Mouse (Mus musculus): Measurements from ENCODE around the gene Mreg. TPM values are rescaled to one million over a fixed set of nuclear protein-coding genes. Genes with fewer than 3 reads are reported as not detected.

Gene Mreg
- polyA plus RNA-seq, 1 experiment, result 11.3 TPM

DNA sequence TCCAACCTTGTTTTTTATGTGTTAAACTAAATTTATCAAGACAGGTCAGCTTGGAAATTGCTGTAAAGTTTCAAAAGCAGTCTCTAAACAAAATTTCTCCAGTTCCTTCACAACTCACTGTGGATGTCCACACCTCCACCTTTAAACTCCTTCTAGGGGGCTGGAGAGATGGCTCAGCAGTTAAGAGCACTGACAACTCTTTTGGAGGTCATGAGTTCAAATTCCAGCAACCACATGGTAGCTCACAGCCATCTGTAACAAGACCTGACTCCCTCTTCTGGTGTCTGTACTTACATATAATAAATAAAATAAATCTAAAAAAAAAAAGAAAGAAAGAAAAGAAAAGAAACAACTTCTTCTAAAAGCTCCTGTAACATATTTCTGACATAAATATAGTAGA is 67.1 kb downstream of the Mreg start:
- DNase-seq (ENCODE audit: low read depth, low spot score), result no peak

DNA sequence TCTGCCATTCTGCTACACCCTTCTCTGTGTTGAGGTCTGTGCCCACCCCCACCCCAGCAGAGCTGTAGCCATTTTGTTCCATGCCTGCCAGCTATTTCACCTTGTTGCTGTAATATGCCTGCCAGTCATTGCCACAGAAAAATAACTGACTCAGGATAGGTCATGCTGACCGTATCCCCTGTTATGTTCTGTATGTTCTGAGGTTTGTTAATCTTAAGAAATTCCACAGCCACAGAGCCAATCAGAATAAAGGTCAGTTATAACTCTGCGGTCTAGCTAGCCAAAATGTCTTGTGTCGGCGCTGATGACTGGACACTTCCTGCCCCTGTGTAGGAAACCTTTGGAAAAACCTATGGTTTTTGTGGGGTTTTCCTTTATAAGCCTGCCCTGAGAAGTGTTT is 67.7 kb downstream of the Mreg start:
- 83% methylated on average over 4 of the region's 4 CpGs for WGBS
- DNase-seq (ENCODE audit: low read depth, low spot score), result no peak

DNA sequence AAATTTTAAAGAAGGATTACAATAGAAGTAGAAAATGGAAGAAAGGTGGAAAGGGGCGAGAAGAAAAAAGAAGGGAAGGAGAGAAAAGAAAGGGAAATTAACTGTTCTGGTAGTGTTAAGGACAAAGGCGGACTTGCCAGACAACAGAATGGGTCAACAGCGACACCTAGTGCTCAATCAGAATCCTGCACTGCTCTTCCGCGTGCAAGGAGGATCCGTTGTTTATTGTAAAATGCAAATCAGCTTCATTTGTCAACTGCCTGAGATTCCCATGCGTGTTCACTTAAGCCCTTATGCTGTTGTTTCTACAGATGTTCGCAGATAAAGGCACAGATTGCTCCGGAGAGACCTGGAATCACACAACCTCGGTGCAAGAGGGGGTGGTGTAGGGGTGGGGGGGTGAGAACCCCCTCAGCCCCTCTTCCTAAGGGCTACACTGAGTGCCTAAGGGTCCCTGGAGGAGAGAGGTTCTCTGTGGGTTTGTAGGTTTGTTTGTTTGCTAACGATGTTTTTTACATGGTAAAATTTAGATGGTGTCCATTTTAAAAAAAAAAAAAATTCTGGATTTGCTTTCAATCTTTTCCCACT is 70.1 kb downstream of the Mreg start:
- 7% methylated on average over 11 of the region's 11 CpGs for WGBS

DNA sequence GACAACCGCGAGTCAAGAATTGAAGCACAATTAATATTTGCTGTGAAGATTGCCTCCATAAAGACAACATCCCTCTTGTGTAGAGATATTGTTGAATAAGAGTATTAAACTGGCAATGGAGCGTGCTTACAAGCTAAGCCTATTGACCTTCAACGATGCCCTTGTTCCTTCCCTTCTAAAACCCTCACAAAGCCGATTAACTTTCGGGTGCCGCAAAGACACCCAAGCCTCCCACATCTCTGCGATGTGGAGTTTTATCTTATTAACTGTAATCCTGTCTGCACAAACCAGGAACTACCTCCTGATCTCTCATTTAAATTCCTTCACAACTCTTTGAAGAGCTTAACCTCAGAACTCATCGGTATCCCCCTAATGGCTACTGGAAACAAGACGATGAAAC is 76.0 kb downstream of the Mreg start:
- DNase-seq (ENCODE audit: low read depth, low spot score), result no peak
- 96% methylated on average over 10 of the region's 10 CpGs for WGBS

More for the DNA sequence above, 70.1 kb downstream of the Mreg start:
- DNase-seq (ENCODE audit: low read depth, low spot score), result peak; percentile 10

DNA sequence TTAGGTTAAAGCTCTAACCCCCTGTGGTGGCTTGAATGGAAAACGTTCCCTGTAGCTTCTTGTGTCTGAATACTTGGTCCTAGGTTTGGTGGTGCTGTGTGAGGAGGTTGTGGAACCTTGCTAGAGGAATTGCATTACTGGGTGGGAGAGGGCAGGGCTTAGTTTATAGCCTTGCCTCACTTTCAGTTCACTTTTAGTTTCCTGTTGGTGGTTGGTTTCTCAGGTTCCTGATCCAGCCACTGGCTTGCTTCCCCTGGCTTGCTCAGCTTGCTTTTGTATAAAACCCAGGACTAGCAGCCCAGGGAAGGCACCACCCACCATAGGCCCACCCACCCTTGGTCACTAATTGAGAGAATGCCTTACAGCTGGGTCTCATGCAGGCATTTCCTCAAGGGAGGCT is 77.6 kb downstream of the Mreg start:
- 65% methylated on average over 1 of the region's 1 CpGs for WGBS
- DNase-seq (ENCODE audit: low read depth, low spot score), result no peak

DNA sequence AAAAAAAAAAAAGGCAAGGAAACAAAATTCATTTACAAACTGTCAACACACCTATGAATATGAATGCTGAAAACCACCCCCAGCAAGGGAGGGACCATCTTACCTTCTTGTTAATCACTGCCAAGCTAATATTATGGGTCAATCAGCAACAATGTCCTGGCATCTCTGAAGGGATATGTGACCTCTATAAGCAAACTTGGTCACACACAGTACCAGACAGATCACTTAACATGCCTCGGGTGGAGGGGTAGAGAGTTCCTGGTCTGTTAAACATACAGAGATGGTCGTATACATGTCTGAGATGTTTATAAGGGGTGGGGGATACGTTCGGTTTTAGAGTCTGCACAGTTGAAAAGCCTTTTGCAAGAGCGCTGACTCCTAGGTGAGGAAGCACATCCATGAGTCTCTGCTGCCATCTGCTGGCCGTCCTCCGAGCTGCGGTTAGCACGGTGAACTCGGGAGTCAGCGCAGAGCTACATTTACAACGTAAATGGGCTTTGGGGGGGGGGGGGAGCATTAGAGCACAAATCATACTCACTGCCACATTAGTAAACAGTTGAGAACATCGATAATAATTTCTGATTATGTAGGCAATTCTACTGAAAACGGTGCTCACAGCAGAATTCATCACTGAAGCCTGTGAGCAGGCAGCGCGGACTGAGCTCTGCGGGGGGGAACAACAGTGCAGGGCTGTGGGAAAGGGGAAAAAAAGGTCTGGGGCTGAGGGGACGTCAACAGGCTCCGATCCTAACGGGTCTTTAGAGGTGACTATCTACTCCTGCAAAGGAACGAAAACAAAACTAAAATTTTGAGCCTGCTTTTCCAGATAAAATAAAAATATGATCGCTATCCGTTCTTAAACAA is 88.4 kb downstream of the Mreg start:
- WGBS, result 30% methylated on average over 23 of the region's 23 CpGs
- peak; percentile 16 for DNase-seq (ENCODE audit: low read depth, low spot score)

DNA sequence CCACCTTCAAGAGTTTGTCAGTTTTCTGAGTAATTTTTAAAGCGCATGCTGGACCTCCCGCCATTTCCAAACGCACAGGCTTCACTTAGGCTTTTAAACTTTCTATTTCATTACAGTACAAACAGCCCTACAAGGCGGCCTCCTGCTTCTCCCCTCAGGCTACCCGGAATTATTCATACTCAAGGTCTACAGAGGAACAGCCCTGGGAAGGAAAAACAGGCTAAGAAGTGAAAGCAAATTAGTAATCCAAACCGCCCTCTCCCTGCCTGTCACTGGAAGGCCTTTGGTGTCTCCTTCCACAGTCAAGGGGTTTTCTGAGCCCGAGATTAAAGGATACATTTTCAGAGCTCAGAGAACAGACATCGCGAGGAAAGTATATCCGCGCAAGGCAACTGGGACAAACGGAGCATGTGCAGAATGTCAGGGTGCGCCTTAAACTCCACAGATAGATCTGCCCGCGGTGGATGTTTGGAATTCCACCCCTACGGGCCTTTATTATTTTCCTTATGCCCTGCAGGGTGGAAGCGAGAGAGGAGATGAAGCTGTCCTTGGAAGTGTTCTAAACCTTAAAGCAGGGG is 90.4 kb downstream of the Mreg start:
- DNase-seq (ENCODE audit: low read depth, low spot score), result no peak
- WGBS, result 93% methylated on average over 17 of the region's 17 CpGs

DNA sequence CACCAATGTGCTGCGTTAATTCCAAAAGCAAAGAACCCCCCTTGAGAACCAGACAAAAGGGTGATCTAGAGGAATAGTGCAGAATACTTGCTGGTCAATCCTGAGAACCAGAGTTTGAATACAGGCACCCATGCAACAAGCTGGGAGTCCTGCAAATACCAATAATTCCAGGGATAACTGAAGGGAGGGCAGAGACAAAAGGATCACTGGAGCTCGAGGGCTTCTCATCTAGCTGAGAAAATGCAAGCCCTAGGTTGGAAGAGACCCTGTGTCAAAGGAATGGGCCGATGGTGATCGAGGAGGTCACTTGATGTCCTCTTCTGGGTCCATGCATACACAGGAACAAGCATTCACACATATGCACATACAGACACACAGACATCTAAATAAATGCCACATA is 92.1 kb downstream of the Mreg start:
- DNase-seq (ENCODE audit: low read depth, low spot score), result no peak
- WGBS, result 79% methylated on average over 4 of the region's 4 CpGs

DNA sequence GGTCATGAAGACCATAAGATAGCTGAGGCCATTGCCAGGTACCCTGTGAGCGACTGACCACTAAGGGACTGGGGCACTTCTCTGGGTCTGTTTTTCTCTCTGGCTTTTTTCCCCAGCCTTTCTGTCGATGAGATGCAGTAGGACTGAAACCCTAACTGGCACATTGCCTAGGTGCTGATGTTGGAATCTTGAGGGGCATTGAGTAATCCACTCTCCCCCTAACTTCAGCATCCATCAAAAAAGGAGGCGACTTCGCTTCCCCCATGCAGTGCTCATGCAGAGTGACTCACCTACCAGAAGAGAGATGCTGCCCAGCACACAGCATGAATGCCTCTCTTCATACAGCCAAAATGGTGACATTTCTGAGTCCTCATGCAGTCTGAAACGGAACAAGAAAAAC is 97.9 kb downstream of the Mreg start:
- DNase-seq (ENCODE audit: low read depth, low spot score), result no peak
- WGBS, result 82% methylated on average over 5 of the region's 5 CpGs

Other genes with a start within 250 kb of the Mreg start
- 11.1 and 13.0 TPM in 2 replicates for gene Pecr, start 72.0 kb upstream of the Mreg start, polyA plus RNA-seq (2012; rRNA removed)
- 0.03 and 0.14 TPM in 2 replicates for gene Tmem169, start 72.1 kb upstream of the Mreg start, polyA plus RNA-seq (2012; rRNA removed)
- gene Xrcc5, start 95.1 kb upstream of the Mreg start, polyA plus RNA-seq (2012; rRNA removed), result 2.1 TPM in 2 replicates

Data from large intestine, adult 2 months (tissue).